Mouse (Mus musculus) spleen, adult 2 months (tissue): ENCODE results near the gene Osbp. TPM values are rescaled to one million over a fixed set of nuclear protein-coding genes. Genes with fewer than 3 reads are reported as not detected.

Experiments
- DNase-seq, 2 experiments: peaks; one replicate each; pipeline versions ENCODE4 v3.0.0 to v3.0.0-alpha.2; 2012 to 2021; ENCODE audit warnings: low spot score in 2 of 2, low read depth in 1 of 2
- H3K27ac ChIP-seq: fragments of 200-500 bp; 2 replicates; pipeline ENCODE4 v1.5.1; 2012; ENCODE audit warnings: low read length, inconsistent platforms; ENCODE audit not compliant: insufficient read depth
- H3K27me3 ChIP-seq: fragments of 200-500 bp; 2 replicates; pipeline ENCODE4 v1.6.1; 2012; ENCODE audit warnings: mild to moderate bottlenecking, moderate library complexity, low read length, inconsistent platforms; ENCODE audit not compliant: control insufficient read depth, insufficient read depth
- H3K36me3 ChIP-seq: fragments of 200-500 bp; 2 replicates; pipeline ENCODE4 v1.6.1; 2012; ENCODE audit warnings: mild to moderate bottlenecking, low read length, inconsistent platforms; ENCODE audit not compliant: control insufficient read depth, insufficient read depth
- H3K4me1 ChIP-seq: fragments of 200-500 bp; 2 replicates; pipeline ENCODE4 v1.6.1; 2011; ENCODE audit warnings: inconsistent platforms; ENCODE audit not compliant: control insufficient read depth, insufficient read depth, insufficient read length
- H3K4me3 ChIP-seq: fragments of 200-500 bp; 2 replicates; pipeline ENCODE4 v1.5.1; 2011; ENCODE audit warnings: mild to moderate bottlenecking, inconsistent platforms; ENCODE audit not compliant: insufficient read depth, insufficient read length; ENCODE audit errors: extremely low read depth
- CTCF ChIP-seq: fragments of 200-500 bp; IDR thresholded peaks from 2 replicates; pipeline ENCODE4 v1.5.1; 2011; ENCODE audit warnings: mild to moderate bottlenecking, inconsistent platforms; ENCODE audit not compliant: insufficient read depth, insufficient read length, insufficient replicate concordance; ENCODE audit errors: extremely low read depth
- POLR2A ChIP-seq: fragments of 200-500 bp; IDR thresholded peaks from 2 replicates; pipeline ENCODE4 v1.6.1; 2011; ENCODE audit warnings: low read depth, low read length, inconsistent platforms
- WGBS: fragments of 180-500 bp; shearing (Covaris S2); methylation state at CpG from one replicate; pipeline ENCODE4 v1.1.7; 2018; 5-methylcytosine and 5-hydroxymethylcytosine counted together
- polyA plus RNA-seq: library from polyadenylated mRNA; depleted of rRNA; stranded (reverse); fragments of >200 nt; gene quantifications from 2 replicates; pipeline ENCODE4 v1.2.3, GENCODE M21; 2012

Gene Osbp
- polyA plus RNA-seq, 1 experiment: 9.6 TPM

- peak overlapping the region; percentile 75 for H3K4me3 ChIP-seq
- peak overlapping the region; percentile 65 for H3K27ac ChIP-seq
- TF ChIP-seq CTCF (peak; percentile 82), POLR2A (no peak)
- DNase-seq: peak; percentile 82 to 86
- peaks cover 3% of the 10 kb centered on the region; the same call in 1 of the 2 replicates for H3K4me1 ChIP-seq
- WGBS: under 1% methylated on average over 49 of the region's 49 CpGs
- no peaks in the 10 kb centered on the region for H3K27me3 ChIP-seq
- no peaks in the 10 kb centered on the region for H3K36me3 ChIP-seq
These were observed 46.1 kb downstream of the Osbp start for GRCm38 (mm10) chr19:12011560-12012556.

GRCm38 (mm10) chr19:12012615-12013014 is 46.9 kb downstream of the Osbp start:
- Histone ChIP-seq H3K4me1 (no peaks in the 10 kb centered on the region), H3K27me3 (no peaks in the 10 kb centered on the region), H3K27ac (no peak overlapping the region), H3K36me3 (no peaks in the 10 kb centered on the region), H3K4me3 (peak overlapping the region; percentile 48)
- no peak for DNase-seq
- TF ChIP-seq POLR2A: no peak
- TF ChIP-seq CTCF: no peak
- 1% methylated on average over 10 of the region's 10 CpGs for WGBS

- H3K27ac ChIP-seq: peak overlapping the region; percentile 15
- no peaks in the 10 kb centered on the region for H3K27me3 ChIP-seq
- no peaks in the 10 kb centered on the region for H3K36me3 ChIP-seq
- 1% methylated on average over 12 of the region's 12 CpGs for WGBS
- H3K4me1 ChIP-seq: no peaks in the 10 kb centered on the region
- peak overlapping the region; percentile 34; the same call in 1 of the 2 replicates for H3K4me3 ChIP-seq
- TF ChIP-seq POLR2A: no peak; the same call in none of the 2 replicates
- TF ChIP-seq CTCF: no peak
- DNase-seq: peak in 1 of 2 experiments; percentile 60
These were observed 47.5 kb downstream of the Osbp start for GRCm38 (mm10) chr19:12013228-12013627.

GRCm38 (mm10) chr19:12015708-12016107 is 50.0 kb downstream of the Osbp start:
- DNase-seq: no peak
- no peaks in the 10 kb centered on the region for H3K36me3 ChIP-seq
- no peak overlapping the region for H3K27ac ChIP-seq
- TF ChIP-seq CTCF: no peak
- TF ChIP-seq POLR2A: no peak
- no peak overlapping the region for H3K4me3 ChIP-seq
- H3K27me3 ChIP-seq: no peaks in the 10 kb centered on the region
- no peaks in the 10 kb centered on the region for H3K4me1 ChIP-seq
- WGBS: 85% methylated on average over 8 of the region's 8 CpGs

GRCm38 (mm10) chr19:12016192-12016591 is 50.5 kb downstream of the Osbp start:
- TF ChIP-seq CTCF (no peak), POLR2A (no peak)
- H3K27me3 ChIP-seq: no peaks in the 10 kb centered on the region
- WGBS: 85% methylated on average over 4 of the region's 4 CpGs
- H3K4me3 ChIP-seq: no peak overlapping the region
- H3K36me3 ChIP-seq: no peaks in the 10 kb centered on the region
- H3K27ac ChIP-seq: no peak overlapping the region
- no peak for DNase-seq
- H3K4me1 ChIP-seq: no peaks in the 10 kb centered on the region

GRCm38 (mm10) chr19:12024149-12024548 is 58.4 kb downstream of the Osbp start:
- Histone ChIP-seq H3K27me3 (no peaks in the 10 kb centered on the region), H3K27ac (no peak overlapping the region)
- 50% methylated on average over 4 of the region's 4 CpGs for WGBS

More at GRCm38 (mm10) chr19:12024149-12024548, 58.4 kb downstream of the Osbp start:
- DNase-seq: no peak
- Histone ChIP-seq H3K36me3 (no peaks in the 10 kb centered on the region), H3K4me1 (peaks cover 4% of the 10 kb centered on the region; the same call in 1 of the 2 replicates), H3K4me3 (no peak overlapping the region)
- TF ChIP-seq POLR2A: no peak
- TF ChIP-seq CTCF: no peak
